Mouse (Mus musculus) activated CD4-positive, CD25-positive, alpha-beta regulatory T cell, adult 9 weeks (primary cell): ENCODE measurements around the gene Mthfs. TPM values are rescaled to one million over a fixed set of nuclear protein-coding genes. Genes with fewer than 3 reads are reported as not detected.

Experiments used
- polyA plus RNA-seq: library from polyadenylated mRNA; unstranded; fragments of 100-300 nt; shearing (Covaris generic); gene quantifications from one replicate; pipeline ENCODE4 v1.2.1, GENCODE M21; 2017

Mthfs gene
- polyA plus RNA-seq, result 136 TPM

GRCm38 (mm10) chr9:89210353-89211064, at the start of gene Mthfs:
TSS of gene Mthfs (plus strand) at chr9:89210676.

GRCm38 (mm10) chr9:89198969-89199416, 11.5 kb upstream of the Mthfs start, which contains the start of the genes Bcl2a1b and Gm29094:
TSS of gene Bcl2a1b (plus strand) at chr9:89199209.
TSS of gene Gm29094 (plus strand) at chr9:89199379.

Other genes with a start within 250 kb of the Mthfs start
- gene Trim43b, start 117.8 kb upstream of the Mthfs start, polyA plus RNA-seq, result not detected
- gene Bcl2a1b, start 11.5 kb upstream of the Mthfs start, polyA plus RNA-seq, result 260 TPM
- gene Gm29094, start 11.3 kb upstream of the Mthfs start, polyA plus RNA-seq, result 44.0 TPM